Mouse (Mus musculus): Measurements from ENCODE around the gene Rap1b. TPM values are rescaled to one million over a fixed set of nuclear protein-coding genes. Genes with fewer than 3 reads are reported as not detected.

Gene Rap1b
- polyA plus RNA-seq, 1 experiment from 2014 or later, result 138 TPM

DNA sequence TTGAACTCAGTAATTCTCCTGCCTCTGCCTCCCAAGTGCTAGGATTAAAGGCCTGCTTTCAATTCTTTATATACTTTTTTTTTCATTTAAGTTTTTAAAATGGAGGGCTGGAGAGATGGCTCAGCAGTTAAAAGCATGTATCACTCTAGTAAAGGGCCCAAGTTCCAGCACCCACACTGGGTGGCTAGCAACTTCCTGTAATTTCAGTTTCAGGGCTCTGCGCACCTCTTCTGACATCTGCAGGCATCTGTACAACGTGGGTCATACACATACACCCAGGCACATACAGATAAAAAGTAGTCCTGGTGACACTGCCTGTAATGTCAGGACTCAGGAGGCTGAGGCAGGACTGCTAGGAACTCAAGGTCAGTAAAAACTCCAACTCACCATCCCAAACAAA lies 9.5 kb downstream of the Rap1b start:
- Histone ChIP-seq H3K4me2 (replicated peaks) (no peak overlapping the region), H3K4me3 (no peak overlapping the region), H3K27me3 (no peaks in the 10 kb centered on the region), H3K9me3 (no peaks in the 10 kb centered on the region), H3K4me1 (no peaks in the 10 kb centered on the region), H3K36me3 (no peaks in the 10 kb centered on the region), H3K9ac (replicated peaks) (no peak overlapping the region), H3K27ac (replicated peaks) (no peak overlapping the region)
- WGBS, result 93% methylated on average over 2 of the region's 2 CpGs
- ATAC-seq (ENCODE audit: low FRiP score, low read depth), result no peak

DNA sequence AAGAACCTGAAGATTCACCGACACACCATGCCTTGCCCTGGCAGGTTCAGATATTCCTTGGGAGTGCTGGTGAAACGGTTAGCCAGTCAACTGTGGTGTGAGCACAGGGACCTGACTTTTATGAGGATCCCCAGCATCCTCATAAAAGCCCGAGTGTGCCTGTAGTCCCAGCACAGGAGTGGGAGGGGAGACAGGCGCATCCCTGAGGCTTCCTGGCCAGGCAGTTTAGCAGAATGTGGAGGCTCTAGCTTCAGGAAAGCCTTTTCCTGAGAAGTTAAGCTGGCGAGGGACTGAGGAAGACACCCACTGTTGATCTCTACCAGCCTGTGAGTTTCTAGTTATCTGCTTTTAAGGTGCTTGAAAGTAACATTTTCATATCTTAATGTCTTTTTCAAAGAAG lies 10.4 kb downstream of the Rap1b start:
- no peak for ATAC-seq (ENCODE audit: low FRiP score, low read depth)
- Histone ChIP-seq H3K27me3 (no peaks in the 10 kb centered on the region), H3K36me3 (no peaks in the 10 kb centered on the region), H3K4me1 (no peaks in the 10 kb centered on the region), H3K27ac (replicated peaks) (no peak overlapping the region), H3K9ac (replicated peaks) (no peak overlapping the region), H3K4me3 (no peak overlapping the region), H3K9me3 (no peaks in the 10 kb centered on the region), H3K4me2 (replicated peaks) (no peak overlapping the region)
- 72% methylated on average over 5 of the region's 5 CpGs for WGBS

DNA sequence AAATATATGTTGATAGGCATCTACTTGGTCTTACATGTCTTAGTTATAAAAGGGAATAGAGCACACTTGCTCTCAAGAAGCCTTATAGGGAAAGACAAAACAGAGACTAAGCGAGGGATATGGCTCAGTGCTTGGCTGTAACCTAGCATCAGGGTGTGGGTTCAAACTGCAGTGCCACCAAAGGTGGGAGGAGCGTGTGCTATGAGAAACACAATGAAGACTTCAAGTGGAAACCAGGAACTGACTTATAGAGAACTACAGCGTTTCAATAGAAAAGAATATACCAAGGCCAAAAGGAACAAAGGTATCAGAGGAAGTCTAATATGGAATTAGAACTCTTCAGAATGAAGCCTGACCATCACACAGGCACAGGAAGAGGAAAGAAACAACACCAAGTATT lies 15.0 kb downstream of the Rap1b start:
- H3K27ac ChIP-seq (replicated peaks), result no peak overlapping the region
- H3K27me3 ChIP-seq, result no peaks in the 10 kb centered on the region
- H3K4me2 ChIP-seq (replicated peaks), result no peak overlapping the region
- H3K9me3 ChIP-seq, result no peaks in the 10 kb centered on the region
- no peaks in the 10 kb centered on the region for H3K4me1 ChIP-seq
- H3K4me3 ChIP-seq, result no peak overlapping the region
- 91% methylated on average over 3 of the region's 3 CpGs for WGBS
- H3K36me3 ChIP-seq, result no peaks in the 10 kb centered on the region
- no peak for ATAC-seq (ENCODE audit: low FRiP score, low read depth)
- no peak overlapping the region for H3K9ac ChIP-seq (replicated peaks)

DNA sequence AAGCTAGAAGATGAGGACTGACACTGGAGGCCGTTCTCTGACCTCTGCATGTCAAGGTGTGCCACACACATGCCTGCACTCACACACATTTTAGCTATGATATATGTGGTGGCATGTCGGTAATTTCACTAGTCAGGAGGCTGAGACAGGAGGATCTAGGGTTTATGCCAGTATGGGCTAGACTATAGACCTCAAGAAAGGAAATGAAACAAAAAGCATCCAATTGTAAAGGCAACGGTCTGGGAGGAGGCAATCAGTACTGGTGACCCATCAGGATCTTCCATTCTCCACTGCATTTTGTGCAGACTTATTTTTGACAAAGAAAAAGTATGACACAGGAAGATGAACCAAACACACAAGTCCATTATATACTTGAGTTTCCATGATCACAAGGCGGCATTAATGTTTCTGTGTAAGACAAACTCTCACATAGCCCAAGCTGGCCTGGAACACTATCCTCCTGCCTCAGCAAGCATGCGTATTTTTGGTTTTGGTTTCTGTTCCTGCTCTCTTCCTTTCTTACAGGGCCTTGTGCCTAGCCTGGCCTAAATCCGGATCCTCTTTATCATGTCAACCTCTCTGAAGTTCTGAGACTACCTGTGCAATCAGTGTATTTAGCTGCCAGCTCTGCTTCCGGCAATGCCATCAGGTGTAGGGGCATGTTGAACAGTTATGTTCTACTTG lies 16.2 kb downstream of the Rap1b start:
- ATAC-seq (ENCODE audit: low FRiP score, low read depth), result no peak
- no peak overlapping the region for H3K4me2 ChIP-seq (replicated peaks)
- 94% methylated on average over 7 of the region's 7 CpGs for WGBS
- no peaks in the 10 kb centered on the region for H3K9me3 ChIP-seq
- H3K9ac ChIP-seq (replicated peaks), result no peak overlapping the region
- H3K27me3 ChIP-seq, result no peaks in the 10 kb centered on the region
- H3K4me3 ChIP-seq, result no peak overlapping the region
- no peaks in the 10 kb centered on the region for H3K4me1 ChIP-seq
- H3K36me3 ChIP-seq, result no peaks in the 10 kb centered on the region
- H3K27ac ChIP-seq (replicated peaks), result no peak overlapping the region

DNA sequence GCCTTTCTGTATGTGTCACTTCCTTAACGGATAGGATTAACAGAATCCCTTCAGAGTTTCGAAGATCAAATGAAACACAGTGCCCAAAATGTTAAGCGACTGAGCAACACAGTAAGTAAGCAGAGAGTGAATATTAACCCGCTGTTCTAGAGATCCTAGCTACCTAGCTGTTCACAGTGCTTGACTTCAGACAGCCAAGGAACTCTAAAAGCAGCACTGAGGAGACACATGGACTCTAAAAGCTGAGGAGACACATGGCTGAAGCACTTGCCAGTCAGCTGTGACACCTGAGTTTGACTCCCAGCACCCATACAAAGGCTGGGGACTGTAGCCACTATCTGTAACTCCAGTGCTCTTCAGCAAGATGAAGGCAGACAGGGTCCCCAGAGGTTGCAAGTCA lies 16.8 kb downstream of the Rap1b start:
- no peak overlapping the region for H3K27ac ChIP-seq (replicated peaks)
- H3K9ac ChIP-seq (replicated peaks), result no peak overlapping the region
- no peak overlapping the region for H3K4me2 ChIP-seq (replicated peaks)
- H3K27me3 ChIP-seq, result no peaks in the 10 kb centered on the region
- 78% methylated on average over 4 of the region's 4 CpGs for WGBS
- no peak for ATAC-seq (ENCODE audit: low FRiP score, low read depth)
- H3K36me3 ChIP-seq, result no peaks in the 10 kb centered on the region
- H3K9me3 ChIP-seq, result no peaks in the 10 kb centered on the region
- no peaks in the 10 kb centered on the region for H3K4me1 ChIP-seq
- no peak overlapping the region for H3K4me3 ChIP-seq

DNA sequence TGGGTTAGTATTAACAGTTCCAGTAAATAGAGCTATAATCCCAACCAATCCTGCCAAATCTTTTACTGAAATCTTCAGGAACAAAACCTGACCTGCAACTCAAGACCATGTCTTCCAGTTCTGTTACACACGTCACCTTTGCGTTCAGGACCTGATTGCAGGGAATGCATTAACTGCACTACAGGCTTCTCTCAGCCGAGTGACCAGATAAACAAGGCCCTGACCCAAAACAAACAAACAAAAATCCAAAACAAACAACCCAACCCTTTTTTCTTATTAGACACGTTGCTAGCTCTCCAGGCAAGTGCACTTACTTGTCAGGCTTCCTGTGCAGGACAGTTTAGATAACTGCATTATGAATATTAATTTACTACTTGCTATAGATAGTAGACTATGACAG lies 17.3 kb downstream of the Rap1b start:
- Histone ChIP-seq H3K27ac (replicated peaks) (no peak overlapping the region), H3K4me3 (no peak overlapping the region), H3K36me3 (peaks cover under 1% of the 10 kb centered on the region), H3K4me2 (replicated peaks) (no peak overlapping the region), H3K9me3 (no peaks in the 10 kb centered on the region), H3K27me3 (no peaks in the 10 kb centered on the region), H3K9ac (replicated peaks) (no peak overlapping the region), H3K4me1 (no peaks in the 10 kb centered on the region)
- WGBS, result 77% methylated on average over 4 of the region's 4 CpGs
- ATAC-seq (ENCODE audit: low FRiP score, low read depth), result no peak

DNA sequence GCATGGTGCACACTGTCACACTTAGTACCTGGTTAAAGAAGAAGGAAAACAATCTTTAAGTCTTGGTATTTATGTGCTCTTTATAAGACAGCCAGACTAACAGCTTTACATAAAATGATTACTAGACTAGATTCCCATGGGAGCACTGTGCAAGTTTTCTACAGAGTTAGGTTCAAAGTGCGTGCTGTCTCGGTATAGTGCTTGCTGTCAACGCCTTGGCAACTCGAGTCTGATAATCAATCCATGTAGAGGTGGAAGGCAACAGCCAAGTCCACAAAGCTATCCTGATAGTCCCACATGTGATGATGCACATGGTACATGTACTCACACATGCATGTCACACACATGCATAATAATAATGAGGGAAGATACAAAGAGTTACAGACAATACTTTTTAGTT lies 21.2 kb downstream of the Rap1b start:
- Histone ChIP-seq H3K4me2 (replicated peaks) (no peak overlapping the region), H3K4me1 (no peaks in the 10 kb centered on the region), H3K27ac (replicated peaks) (no peak overlapping the region), H3K36me3 (peaks cover 35% of the 10 kb centered on the region), H3K4me3 (no peak overlapping the region), H3K9me3 (no peaks in the 10 kb centered on the region), H3K9ac (replicated peaks) (no peak overlapping the region), H3K27me3 (no peaks in the 10 kb centered on the region)
- ATAC-seq (ENCODE audit: low FRiP score, low read depth), result no peak
- WGBS, result 85% methylated on average over 4 of the region's 4 CpGs

DNA sequence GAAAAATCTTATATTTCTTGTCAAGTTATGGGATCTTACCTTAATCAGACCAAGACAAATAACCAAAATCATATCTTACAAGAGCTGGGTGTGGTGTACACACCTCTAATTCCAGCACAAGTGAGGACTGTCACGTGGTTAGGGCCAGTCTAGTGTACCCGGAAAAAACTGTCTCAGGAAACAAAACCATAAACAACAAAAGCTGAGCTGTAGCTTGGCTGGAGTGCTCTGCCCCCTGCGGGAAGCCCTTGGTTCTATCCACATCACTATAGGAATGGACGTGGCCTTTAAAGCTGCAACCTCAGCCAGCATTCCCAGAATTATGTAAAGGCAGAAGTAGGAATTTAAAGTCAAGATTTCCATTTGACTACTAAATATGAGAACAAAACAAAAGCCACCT lies 21.7 kb downstream of the Rap1b start:
- Histone ChIP-seq H3K4me1 (no peaks in the 10 kb centered on the region), H3K36me3 (peaks cover 39% of the 10 kb centered on the region), H3K27ac (replicated peaks) (no peak overlapping the region), H3K4me2 (replicated peaks) (no peak overlapping the region), H3K9me3 (no peaks in the 10 kb centered on the region), H3K27me3 (no peaks in the 10 kb centered on the region), H3K9ac (replicated peaks) (no peak overlapping the region), H3K4me3 (no peak overlapping the region)
- no peak for ATAC-seq (ENCODE audit: low FRiP score, low read depth)
- 78% methylated on average over 4 of the region's 4 CpGs for WGBS

DNA sequence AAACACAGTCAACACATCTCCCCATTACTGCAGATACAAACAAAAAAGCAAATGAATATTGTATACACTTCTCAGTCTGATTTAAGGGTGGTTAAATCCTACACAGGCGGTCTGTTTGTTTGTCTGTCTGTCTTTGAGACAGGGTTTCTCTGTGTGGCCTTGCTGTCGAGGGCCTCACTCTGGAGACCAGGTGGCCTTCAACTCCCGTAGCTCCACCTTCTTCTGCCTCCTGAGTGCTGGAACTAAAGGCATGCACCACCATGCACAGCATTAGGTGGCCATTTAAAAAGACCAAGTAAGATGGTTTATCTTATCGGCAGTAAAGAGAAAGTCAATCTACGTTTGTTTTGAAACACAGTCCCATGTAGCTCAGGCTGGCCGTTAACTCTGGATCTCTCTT lies 22.5 kb downstream of the Rap1b start:
- Histone ChIP-seq H3K4me2 (replicated peaks) (no peak overlapping the region), H3K4me1 (no peaks in the 10 kb centered on the region), H3K36me3 (peaks cover 46% of the 10 kb centered on the region), H3K27me3 (no peaks in the 10 kb centered on the region), H3K27ac (replicated peaks) (no peak overlapping the region), H3K9ac (replicated peaks) (no peak overlapping the region), H3K4me3 (no peak overlapping the region), H3K9me3 (no peaks in the 10 kb centered on the region)
- no peak for ATAC-seq (ENCODE audit: low FRiP score, low read depth)
- WGBS, result 93% methylated on average over 6 of the region's 6 CpGs

DNA sequence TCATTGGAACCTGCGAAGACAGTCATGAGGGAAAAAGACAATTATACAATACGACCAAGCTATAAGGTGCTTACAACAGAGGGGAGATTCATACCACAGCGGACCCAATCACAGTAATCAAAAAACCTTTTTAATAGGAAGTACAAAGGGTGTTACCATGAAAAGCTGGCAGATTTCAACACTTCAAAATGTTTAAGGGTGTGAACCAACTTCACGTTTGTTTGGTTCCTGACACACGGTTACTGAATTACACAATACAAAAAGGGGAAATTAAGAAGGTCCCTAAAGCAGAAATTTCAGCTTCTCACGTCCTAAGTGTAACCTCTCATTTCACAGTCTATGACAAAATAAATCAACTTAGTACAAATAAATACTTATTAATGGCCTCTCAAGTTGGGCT lies 27.2 kb downstream of the Rap1b start:
- no peaks in the 10 kb centered on the region for H3K27me3 ChIP-seq
- no peak for ATAC-seq (ENCODE audit: low FRiP score, low read depth)
- no peak overlapping the region for H3K27ac ChIP-seq (replicated peaks)
- no peak overlapping the region for H3K9ac ChIP-seq (replicated peaks)
- 97% methylated on average over 6 of the region's 6 CpGs for WGBS
- H3K36me3 ChIP-seq, result peaks cover 73% of the 10 kb centered on the region
- H3K4me3 ChIP-seq, result no peak overlapping the region
- no peaks in the 10 kb centered on the region for H3K9me3 ChIP-seq
- no peaks in the 10 kb centered on the region for H3K4me1 ChIP-seq
- H3K4me2 ChIP-seq (replicated peaks), result no peak overlapping the region

DNA sequence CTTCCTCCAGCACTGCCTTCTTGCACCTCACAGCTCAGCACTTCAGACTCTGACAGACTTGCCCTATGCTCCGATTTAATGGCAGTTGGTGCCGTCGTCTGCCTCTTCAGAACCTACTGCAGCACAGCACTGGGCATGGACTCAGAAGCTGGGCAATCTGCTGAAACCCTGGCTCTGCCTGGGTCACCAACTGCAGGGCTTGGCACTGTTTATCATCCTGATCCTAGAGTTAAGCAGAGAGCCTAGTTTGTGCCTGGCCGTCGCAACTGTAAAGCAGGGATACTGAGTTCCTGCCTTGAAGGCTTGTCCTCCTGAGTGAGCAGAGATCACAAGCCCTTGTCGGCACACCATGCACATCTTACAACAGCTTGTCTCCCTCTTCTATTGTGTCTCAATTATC lies 29.1 kb downstream of the Rap1b start:
- Histone ChIP-seq H3K27me3 (no peaks in the 10 kb centered on the region), H3K9ac (replicated peaks) (no peak overlapping the region), H3K4me3 (no peak overlapping the region), H3K4me1 (no peaks in the 10 kb centered on the region), H3K4me2 (replicated peaks) (no peak overlapping the region), H3K36me3 (peaks cover 65% of the 10 kb centered on the region), H3K27ac (replicated peaks) (no peak overlapping the region), H3K9me3 (no peaks in the 10 kb centered on the region)
- WGBS, result 94% methylated on average over 6 of the region's 6 CpGs
- ATAC-seq (ENCODE audit: low FRiP score, low read depth), result no peak

DNA sequence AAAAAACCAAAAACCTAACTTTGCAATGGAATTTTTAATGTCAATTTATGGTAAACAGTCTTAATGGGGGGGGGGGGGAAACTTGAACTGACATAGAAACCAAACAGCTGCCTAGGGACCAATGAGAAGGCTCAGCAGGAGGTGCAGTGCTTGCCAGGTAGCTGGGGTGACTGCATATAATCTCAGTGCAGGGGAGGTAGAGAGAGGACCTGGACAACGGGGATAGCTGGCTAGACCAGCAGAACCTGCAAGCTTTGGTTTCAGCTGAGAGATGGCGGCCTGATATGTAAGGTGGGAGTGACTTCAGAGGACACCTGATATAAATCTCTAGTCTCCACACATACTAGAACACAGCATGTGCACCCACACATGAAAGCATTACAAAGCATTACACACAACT lies 33.3 kb downstream of the Rap1b start:
- H3K4me2 ChIP-seq (replicated peaks), result no peak overlapping the region
- H3K27me3 ChIP-seq, result no peaks in the 10 kb centered on the region
- no peaks in the 10 kb centered on the region for H3K9me3 ChIP-seq
- H3K9ac ChIP-seq (replicated peaks), result no peak overlapping the region
- no peak for ATAC-seq (ENCODE audit: low FRiP score, low read depth)
- no peak overlapping the region for H3K27ac ChIP-seq (replicated peaks)
- WGBS, result 95% methylated on average over 2 of the region's 2 CpGs
- peaks cover 5% of the 10 kb centered on the region; the same call in 1 of the 2 replicates for H3K4me1 ChIP-seq
- H3K36me3 ChIP-seq, result peaks cover 31% of the 10 kb centered on the region
- no peak overlapping the region for H3K4me3 ChIP-seq

DNA sequence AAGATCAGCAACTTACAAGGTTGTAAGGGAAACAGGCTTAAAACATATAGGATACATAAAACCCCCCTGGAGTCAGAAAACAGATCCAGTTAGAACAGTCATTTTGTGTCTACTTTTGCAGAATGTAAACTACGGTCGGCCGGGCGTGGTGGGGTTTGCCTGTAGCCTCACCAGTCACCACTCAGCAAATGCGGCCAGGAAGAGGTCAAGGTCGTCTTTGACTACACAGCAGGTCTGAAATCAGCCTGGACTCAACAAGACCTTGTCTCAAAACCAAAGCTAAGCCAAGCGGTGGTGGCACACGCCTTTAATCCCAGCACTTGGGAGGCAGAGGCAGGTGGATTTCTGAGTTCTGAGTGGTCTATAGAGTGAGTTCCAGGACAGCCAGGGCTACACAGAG lies 34.3 kb downstream of the Rap1b start:
- ATAC-seq (ENCODE audit: low FRiP score, low read depth), result no peak
- WGBS, result 88% methylated on average over 8 of the region's 8 CpGs
- Histone ChIP-seq H3K4me3 (no peak overlapping the region), H3K27me3 (no peaks in the 10 kb centered on the region), H3K27ac (replicated peaks) (no peak overlapping the region), H3K9ac (replicated peaks) (no peak overlapping the region), H3K36me3 (peaks cover 24% of the 10 kb centered on the region), H3K9me3 (no peaks in the 10 kb centered on the region), H3K4me2 (replicated peaks) (no peak overlapping the region), H3K4me1 (peaks cover 5% of the 10 kb centered on the region; the same call in 1 of the 2 replicates)
